In the genomic region with DNA sequence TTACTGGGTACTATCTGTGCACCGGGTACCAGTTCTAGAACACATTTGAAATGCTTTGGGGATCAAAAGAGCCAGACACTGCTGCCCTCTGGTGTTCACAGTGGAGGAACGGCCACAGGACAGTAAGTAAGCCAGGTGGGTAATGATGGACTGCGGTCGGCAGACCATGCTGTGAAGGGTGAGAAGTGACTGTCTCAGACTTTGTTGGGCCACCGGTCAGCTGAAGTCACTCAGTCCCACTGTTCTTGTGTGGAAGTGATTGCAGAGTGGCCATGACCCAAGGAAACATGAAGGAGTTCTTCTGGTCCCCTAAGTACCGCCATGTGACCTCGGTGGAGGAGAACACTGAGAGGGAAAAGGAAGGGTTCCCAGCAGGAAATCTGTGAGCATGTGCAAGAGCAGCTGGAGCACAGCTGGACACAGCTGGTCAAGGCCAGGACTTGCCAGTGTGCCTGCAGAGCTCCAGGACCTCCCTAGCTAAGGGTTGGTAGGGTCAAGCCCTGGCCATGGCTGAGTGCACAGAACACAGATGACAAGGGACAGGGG, we compare ENCODE assay signal across 10 mouse cellular contexts.
DNase-seq lines count a peak whose midpoint lies in the region; ATAC-seq and TF ChIP-seq lines count a peak whose summit lies in the region.
"Had no signal": no experiment of that assay in that cellular context is flagged by ENCODE, and none has a peak within 500 bp of the region (broad histone marks: within the 10 kb centered on the region; RNA-seq: fewer than 3 reads in every experiment).

No protein-coding gene starts in this region.

- no peak for TF ChIP-seq POLR2A in embryonic fibroblast, embryonic 13.5 days (IDR thresholded peaks at IDR 0.05; ENCODE audit: low read depth, low read length)
- TF ChIP-seq POLR2A in small intestine, adult 2 months (IDR thresholded peaks at IDR 0.05; ENCODE audit: low read depth, low read length) = no peak

- H3K9me3 ChIP-seq in midbrain, embryonic 14.5 days (ENCODE audit: control insufficient read depth, low read length) = no peaks in the 10 kb centered on the region
- no peaks in the 10 kb centered on the region for H3K9me3 ChIP-seq in midbrain, embryonic 16.5 days (replicated peaks; ENCODE audit: control insufficient read depth, low read length, poor library complexity, severe bottlenecking)
- H3K9me3 ChIP-seq in limb, embryonic 15.5 days = no peaks in the 10 kb centered on the region
- H3K9me3 ChIP-seq: embryonic facial prominence, embryonic 13.5 days had no signal

- no peaks in the 10 kb centered on the region for H3K36me3 ChIP-seq in midbrain, embryonic 14.5 days (ENCODE audit: control insufficient read depth, insufficient read depth, low read length)
- no peaks in the 10 kb centered on the region for H3K36me3 ChIP-seq in midbrain, embryonic 16.5 days (ENCODE audit: control insufficient read depth, insufficient read depth, low read length)
- no peaks in the 10 kb centered on the region for H3K36me3 ChIP-seq in limb, embryonic 15.5 days
- no peaks in the 10 kb centered on the region for H3K36me3 ChIP-seq in small intestine, adult 2 months (ENCODE audit: control insufficient read depth, insufficient read depth, low read length)
- H3K36me3 ChIP-seq: embryonic facial prominence, embryonic 13.5 days had no signal

- no peak for ATAC-seq in midbrain, embryonic 14.5 days (ENCODE audit: low FRiP score, low TSS enrichment)
- no peak for ATAC-seq in midbrain, embryonic 16.5 days
- ATAC-seq in limb, embryonic 15.5 days (ENCODE audit: insufficient number of reproducible peaks, low FRiP score, low TSS enrichment, low read depth) = 0 out of 2 replicates have a peak, but pooled peaks have one; percentile 33

- no peak overlapping the region for H3K4me3 ChIP-seq in midbrain, embryonic 14.5 days (replicated peaks; ENCODE audit: low read depth, low read length)
- H3K4me3 ChIP-seq in midbrain, embryonic 16.5 days (ENCODE audit: low read depth, low read length) = no peak overlapping the region
- no peak overlapping the region for H3K4me3 ChIP-seq in embryonic fibroblast, embryonic 13.5 days (ENCODE audit: insufficient read depth, low read length)
- H3K4me3 ChIP-seq in limb, embryonic 15.5 days = no peak overlapping the region
- no peak overlapping the region for H3K4me3 ChIP-seq in small intestine, adult 2 months (ENCODE audit: low read depth, low read length)
- H3K4me3 ChIP-seq: embryonic facial prominence, embryonic 13.5 days had no signal

- peaks cover 11% of the 10 kb centered on the region for H3K4me1 ChIP-seq in midbrain, embryonic 14.5 days (ENCODE audit: control insufficient read depth, insufficient read depth, low read length)
- H3K4me1 ChIP-seq in midbrain, embryonic 16.5 days (ENCODE audit: control insufficient read depth, insufficient read depth, low read length) = peaks cover 19% of the 10 kb centered on the region
- H3K4me1 ChIP-seq in embryonic fibroblast, embryonic 13.5 days (ENCODE audit: control insufficient read depth, insufficient read depth, low read length) = no peaks in the 10 kb centered on the region; the same call in 1 of the 2 replicates
- peaks cover 12% of the 10 kb centered on the region for H3K4me1 ChIP-seq in limb, embryonic 15.5 days
- peaks cover 3% of the 10 kb centered on the region; the same call in 1 of the 2 replicates for H3K4me1 ChIP-seq in small intestine, adult 2 months (ENCODE audit: control insufficient read depth, insufficient read depth, insufficient read length, low read length)

- peak; percentile 63; the same call in 1 of the 2 replicates for TF ChIP-seq CTCF in embryonic fibroblast, embryonic 13.5 days (IDR thresholded peaks at IDR 0.05; ENCODE audit: borderline replicate concordance, insufficient read depth, low read length)
- peak; percentile 44; the same call in 1 of the 2 replicates for TF ChIP-seq CTCF in small intestine, adult 2 months (IDR thresholded peaks at IDR 0.05; ENCODE audit: extremely low read depth, insufficient read length, insufficient replicate concordance, low read depth, low read length)

- no peaks in the 10 kb centered on the region for H3K27me3 ChIP-seq in midbrain, embryonic 14.5 days (ENCODE audit: control insufficient read depth, insufficient read depth, low read length)
- no peaks in the 10 kb centered on the region for H3K27me3 ChIP-seq in midbrain, embryonic 16.5 days (ENCODE audit: control insufficient read depth, insufficient read depth, low read depth, low read length)
- H3K27me3 ChIP-seq in limb, embryonic 15.5 days = peaks cover 26% of the 10 kb centered on the region
- H3K27me3 ChIP-seq in small intestine, adult 2 months (ENCODE audit: control insufficient read depth, insufficient read depth, low read length) = no peaks in the 10 kb centered on the region

- H3K9ac ChIP-seq in midbrain, embryonic 14.5 days (replicated peaks; ENCODE audit: low read length) = no peak overlapping the region
- no peak overlapping the region for H3K9ac ChIP-seq in midbrain, embryonic 16.5 days (ENCODE audit: low read depth, low read length)
- H3K9ac ChIP-seq in limb, embryonic 15.5 days = no peak overlapping the region
- H3K9ac ChIP-seq: embryonic facial prominence, embryonic 13.5 days had no signal

- DNase-seq in midbrain, embryonic 14.5 days = peak; percentile 84
- peak; percentile 61 for DNase-seq in adrenal gland, postnatal 14 days
- peak; percentile 45 for DNase-seq in kidney, adult 18-20 months
- no peak for DNase-seq in thymus, adult 18-20 months

- H3K27ac ChIP-seq in midbrain, embryonic 14.5 days (replicated peaks; ENCODE audit: low read depth, low read length) = no peak overlapping the region
- no peak overlapping the region for H3K27ac ChIP-seq in midbrain, embryonic 16.5 days (ENCODE audit: low read length)
- no peak overlapping the region for H3K27ac ChIP-seq in embryonic fibroblast, embryonic 13.5 days (ENCODE audit: insufficient read depth, low read length)
- no peak overlapping the region for H3K27ac ChIP-seq in limb, embryonic 15.5 days
- no peak overlapping the region for H3K27ac ChIP-seq in small intestine, adult 2 months (ENCODE audit: insufficient read depth, low read depth, low read length)
- H3K27ac ChIP-seq: embryonic facial prominence, embryonic 13.5 days; macrophage had no signal

- 37% methylated on average over 7 of the region's 7 CpGs for WGBS in midbrain, embryonic 14.5 days
- 43% methylated on average over 7 of the region's 7 CpGs for WGBS in midbrain, embryonic 16.5 days
- 33% methylated on average over 7 of the region's 7 CpGs for WGBS in limb, embryonic 15.5 days
- WGBS in small intestine, adult 2 months = 31% methylated on average over 7 of the region's 7 CpGs

- H3K4me2 ChIP-seq in midbrain, embryonic 14.5 days (ENCODE audit: low read length) = no peak overlapping the region
- no peak overlapping the region for H3K4me2 ChIP-seq in midbrain, embryonic 16.5 days (ENCODE audit: low read length)
- no peak overlapping the region for H3K4me2 ChIP-seq in limb, embryonic 15.5 days
- H3K4me2 ChIP-seq: embryonic facial prominence, embryonic 13.5 days had no signal

Comparison
In these comparisons a context has a peak if more than half of its experiments do, and no peak if none do; other contexts are left out.
1. DNase-seq: peak in midbrain, embryonic 14.5 days (single experiment), adrenal gland, postnatal 14 days (single experiment) and kidney, adult 18-20 months (single experiment); none in thymus, adult 18-20 months (0 of 2).